Mouse (Mus musculus) cerebellum, adult 2 months (tissue): ENCODE data around the gene Lgi2.

Experiments
- CTCF ChIP-seq: fragments of 200-500 bp; IDR thresholded peaks from 2 replicates; pipeline ENCODE4 v1.5.1; 2011; ENCODE audit warnings: low read depth, mild to moderate bottlenecking, control low read depth, low read length, moderate library complexity, borderline replicate concordance; ENCODE audit not compliant: insufficient read depth
- POLR2A ChIP-seq: fragments of 200-500 bp; IDR thresholded peaks from 2 replicates; pipeline ENCODE4 v1.6.1; 2011; ENCODE audit warnings: low read length, control low read depth, borderline replicate concordance; ENCODE audit not compliant: insufficient read depth

- no peak for TF ChIP-seq POLR2A
- no peak for TF ChIP-seq CTCF
Measured at GRCm38 (mm10) chr5:52551318-52551632, 15.0 kb downstream of the Lgi2 start.
